Mouse (Mus musculus): ENCODE data around the gene P2rx7.
A peak's percentile ranks its signal among the peaks of the same experiment; 100 is the strongest.

P2rx7 gene

GRCm38 (mm10) chr5:122643701-122644100, at the start of gene P2rx7:
Gene P2rx7, plus strand, starts transcription at chr5:122643911.
- no peak for DNase-seq (ENCODE audit: extremely low spot score, low read depth, low spot score)

GRCm38 (mm10) chr5:122595470-122595869, 48.2 kb upstream of the P2rx7 start:
- no peak for DNase-seq (ENCODE audit: extremely low spot score, low read depth, low spot score)

GRCm38 (mm10) chr5:122602233-122602632, 41.5 kb upstream of the P2rx7 start:
- no peak for DNase-seq (ENCODE audit: extremely low spot score, low read depth, low spot score)

- DNase-seq (ENCODE audit: extremely low spot score, low read depth, low spot score) = no peak
These were observed 38.8 kb upstream of the P2rx7 start for GRCm38 (mm10) chr5:122604894-122605293.

GRCm38 (mm10) chr5:122611651-122612050, 32.1 kb upstream of the P2rx7 start:
- DNase-seq (ENCODE audit: extremely low spot score, low read depth, low spot score) = no peak

GRCm38 (mm10) chr5:122613908-122614732, 29.6 kb upstream of the P2rx7 start, which contains the start of gene Ift81:
Gene Ift81, minus strand, starts transcription at chr5:122614518.
- DNase-seq (ENCODE audit: extremely low spot score, low read depth, low spot score) = peak; percentile 68

- no peak for DNase-seq (ENCODE audit: extremely low spot score, low read depth, low spot score)
These were observed 26.0 kb upstream of the P2rx7 start for GRCm38 (mm10) chr5:122617718-122618117.

- DNase-seq (ENCODE audit: extremely low spot score, low read depth, low spot score) = no peak
These were observed 23.9 kb upstream of the P2rx7 start for GRCm38 (mm10) chr5:122619686-122620296.

GRCm38 (mm10) chr5:122621376-122621886, 22.3 kb upstream of the P2rx7 start:
- peak; percentile 72 for DNase-seq (ENCODE audit: extremely low spot score, low read depth, low spot score)

- DNase-seq (ENCODE audit: extremely low spot score, low read depth, low spot score) = no peak
These were observed 21.2 kb upstream of the P2rx7 start for GRCm38 (mm10) chr5:122622526-122622925.

- DNase-seq (ENCODE audit: extremely low spot score, low read depth, low spot score) = no peak
These were observed 19.9 kb upstream of the P2rx7 start for GRCm38 (mm10) chr5:122623861-122624260.

- no peak for DNase-seq (ENCODE audit: extremely low spot score, low read depth, low spot score)
These were observed 18.7 kb upstream of the P2rx7 start for GRCm38 (mm10) chr5:122624952-122625479.

- no peak for DNase-seq (ENCODE audit: extremely low spot score, low read depth, low spot score)
These were observed 18.0 kb upstream of the P2rx7 start for GRCm38 (mm10) chr5:122625565-122626252.

GRCm38 (mm10) chr5:122627243-122627642, 16.5 kb upstream of the P2rx7 start:
- peak; percentile 91 for DNase-seq (ENCODE audit: extremely low spot score, low read depth, low spot score)

GRCm38 (mm10) chr5:122635228-122635627, 8.5 kb upstream of the P2rx7 start:
- no peak for DNase-seq (ENCODE audit: extremely low spot score, low read depth, low spot score)

GRCm38 (mm10) chr5:122636308-122636707, 7.4 kb upstream of the P2rx7 start:
- no peak for DNase-seq (ENCODE audit: extremely low spot score, low read depth, low spot score)

GRCm38 (mm10) chr5:122636958-122637357, 6.8 kb upstream of the P2rx7 start:
- DNase-seq (ENCODE audit: extremely low spot score, low read depth, low spot score) = no peak

- no peak for DNase-seq (ENCODE audit: extremely low spot score, low read depth, low spot score)
These were observed 5.4 kb upstream of the P2rx7 start for GRCm38 (mm10) chr5:122638296-122638695.

- DNase-seq (ENCODE audit: extremely low spot score, low read depth, low spot score) = no peak
These were observed 4.2 kb upstream of the P2rx7 start for GRCm38 (mm10) chr5:122639517-122639916.

- no peak for DNase-seq (ENCODE audit: extremely low spot score, low read depth, low spot score)
These were observed 3.7 kb upstream of the P2rx7 start for GRCm38 (mm10) chr5:122639986-122640385.

- DNase-seq (ENCODE audit: extremely low spot score, low read depth, low spot score) = no peak
These were observed 448 bp downstream of the P2rx7 start for GRCm38 (mm10) chr5:122644111-122644607.
